Mouse (Mus musculus): Measurements from ENCODE around the gene Dscaml1. TPM values are rescaled to one million over a fixed set of nuclear protein-coding genes. Genes with fewer than 3 reads are reported as not detected.
A peak's percentile ranks its signal among the peaks of the same experiment; 100 is the strongest.

Gene Dscaml1
- polyA plus RNA-seq, 1 experiment from 2014 or later, result 10.8 TPM

DNA sequence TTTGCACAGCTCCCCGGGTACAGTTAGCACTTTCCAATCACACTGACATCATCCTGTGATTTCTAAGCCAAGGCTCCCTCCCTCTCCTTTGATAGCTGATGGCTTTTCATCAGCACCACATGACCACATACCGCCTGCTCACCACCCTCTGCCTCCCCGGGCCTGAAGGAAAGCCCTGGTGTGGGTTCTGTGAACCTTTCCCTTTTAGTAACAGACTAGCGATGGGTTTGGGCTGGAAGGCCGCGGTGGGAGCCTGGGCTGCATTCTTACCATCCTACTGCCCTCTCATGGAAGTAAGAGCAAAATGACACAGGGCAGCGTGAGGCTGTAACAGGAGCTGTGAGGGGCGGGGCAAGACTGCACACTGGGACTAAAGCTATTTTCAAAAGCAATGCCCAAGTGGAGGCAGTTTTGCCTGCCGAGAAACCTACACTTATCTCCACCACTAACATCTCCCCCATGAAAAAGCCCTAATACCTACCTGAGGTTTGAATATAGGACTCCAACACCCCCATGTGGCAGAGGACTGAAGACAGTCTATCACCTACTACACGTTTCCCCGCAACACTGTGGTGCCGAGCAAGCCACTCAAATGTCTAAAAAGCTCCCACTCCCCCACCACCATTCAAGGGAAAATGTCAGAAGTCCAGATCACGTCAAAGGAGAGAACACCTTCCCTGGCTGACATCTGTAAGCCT, 372.2 kb downstream of the Dscaml1 start:
- H3K27ac ChIP-seq (ENCODE audit: low read depth, low read length), result no peak overlapping the region
- peak; percentile 86 for ATAC-seq
- peaks cover 17% of the 10 kb centered on the region for H3K4me1 ChIP-seq (ENCODE audit: control insufficient read depth, insufficient read depth, low read depth, low read length)
- no peak overlapping the region for H3K4me2 ChIP-seq (ENCODE audit: low read length)
- no peak overlapping the region for H3K4me3 ChIP-seq (ENCODE audit: low read length)
- no peaks in the 10 kb centered on the region for H3K36me3 ChIP-seq (ENCODE audit: control insufficient read depth, insufficient read depth, low read length)
- H3K9ac ChIP-seq (ENCODE audit: low read depth, low read length), result peak overlapping the region; percentile 41
- H3K27me3 ChIP-seq (replicated peaks; ENCODE audit: control insufficient read depth, insufficient read depth, low read length), result no peaks in the 10 kb centered on the region
- WGBS, result 15% methylated on average over 13 of the region's 13 CpGs
- no peaks in the 10 kb centered on the region for H3K9me3 ChIP-seq (ENCODE audit: control insufficient read depth, low read length)

DNA sequence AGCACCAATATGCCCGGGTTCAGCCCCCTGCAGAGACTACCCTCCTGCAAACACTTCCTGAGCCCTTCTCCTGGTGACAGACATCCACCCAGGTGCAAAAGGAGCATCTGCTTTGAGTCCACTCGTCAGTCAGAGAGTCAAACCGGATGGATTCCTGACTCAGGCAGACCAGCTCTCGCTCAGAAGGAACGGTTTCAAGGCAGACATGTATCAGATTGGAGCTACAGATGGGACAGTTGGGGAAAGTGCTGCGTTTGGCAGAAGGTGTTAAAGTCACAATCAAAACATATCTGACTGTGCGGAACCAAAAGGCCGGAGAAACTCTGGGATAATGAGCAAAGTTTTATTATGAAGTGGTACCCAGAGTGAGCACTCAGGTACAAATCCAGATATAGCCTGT, 373.0 kb downstream of the Dscaml1 start:
- peaks cover 12% of the 10 kb centered on the region for H3K4me1 ChIP-seq (ENCODE audit: control insufficient read depth, insufficient read depth, low read depth, low read length)
- no peak overlapping the region for H3K4me2 ChIP-seq (ENCODE audit: low read length)
- no peak overlapping the region for H3K4me3 ChIP-seq (ENCODE audit: low read length)
- no peak for ATAC-seq
- H3K36me3 ChIP-seq (ENCODE audit: control insufficient read depth, insufficient read depth, low read length), result no peaks in the 10 kb centered on the region
- 81% methylated on average over 8 of the region's 8 CpGs for WGBS
- H3K9me3 ChIP-seq (ENCODE audit: control insufficient read depth, low read length), result no peaks in the 10 kb centered on the region
- H3K9ac ChIP-seq (ENCODE audit: low read depth, low read length), result peak overlapping the region; percentile 41
- no peak overlapping the region for H3K27ac ChIP-seq (ENCODE audit: low read depth, low read length)
- no peaks in the 10 kb centered on the region for H3K27me3 ChIP-seq (replicated peaks; ENCODE audit: control insufficient read depth, insufficient read depth, low read length)

Other genes with a start within 250 kb of the Dscaml1 start
- gene BC049352, start 244.6 kb upstream of the Dscaml1 start, polyA plus RNA-seq (2015; fragmentation: Nextera tagmentation; extraction: Ambion mirVana), result not detected in 2 replicates
- not detected in 2 replicates for gene Tmprss4, start 222.5 kb upstream of the Dscaml1 start, polyA plus RNA-seq (2015; fragmentation: Nextera tagmentation; extraction: Ambion mirVana)
- gene Il10ra, start 157.5 kb upstream of the Dscaml1 start, polyA plus RNA-seq (2015; fragmentation: Nextera tagmentation; extraction: Ambion mirVana), result 0.70 and 0.94 TPM in 2 replicates
- gene Tmprss13, start 107.5 kb upstream of the Dscaml1 start, polyA plus RNA-seq (2015; fragmentation: Nextera tagmentation; extraction: Ambion mirVana), result 0.06 TPM in 1 of 2 replicates, not detected in the other
- gene Fxyd6, start 56.4 kb upstream of the Dscaml1 start, polyA plus RNA-seq (2015; fragmentation: Nextera tagmentation; extraction: Ambion mirVana), result 679 and 766 TPM in 2 replicates
- 11.7 and 15.7 TPM in 2 replicates for gene Fxyd2, start 27.0 kb upstream of the Dscaml1 start, polyA plus RNA-seq (2015; fragmentation: Nextera tagmentation; extraction: Ambion mirVana)

Measured in hindbrain, embryonic 16.5 days (tissue).